In genomic region chr3:28030860-28031259, GRCm38 (mm10) we compare ENCODE assay signal across 20 mouse cellular contexts.
"Had no signal": no experiment of that assay in that cellular context is flagged by ENCODE, and none has a peak within 500 bp of the region (broad histone marks: within the 10 kb centered on the region; RNA-seq: fewer than 3 reads in every experiment).

No protein-coding gene starts in this region.

- H3K4me2 ChIP-seq: midbrain, embryonic 13.5 days; neural tube, embryonic 13.5 days; stomach, embryonic 15.5 days had no signal

- H3K27ac ChIP-seq: liver, embryonic 14.5 days; neural tube, embryonic 13.5 days; stomach, embryonic 15.5 days had no signal

- H3K4me1 ChIP-seq: megakaryocyte, embryonic 14.5 days; neural tube, embryonic 13.5 days; stomach, embryonic 15.5 days had no signal

- H3K9me3 ChIP-seq: megakaryocyte, embryonic 14.5 days; midbrain, embryonic 10.5 days; midbrain, embryonic 13.5 days; neural tube, embryonic 13.5 days; stomach, embryonic 15.5 days had no signal

- H3K9ac ChIP-seq: liver, embryonic 14.5 days; midbrain, embryonic 13.5 days; neural tube, embryonic 13.5 days; stomach, embryonic 15.5 days had no signal

- ATAC-seq: hindbrain, postnatal 0 days; intestine, embryonic 16.5 days; midbrain, embryonic 16.5 days had no signal

- DNase-seq: kidney, adult 18-20 months; kidney, adult 9 months; kidney, postnatal 14 days; kidney, postnatal 4 days; layer of hippocampus, postnatal 36 days; lung, adult 2 months; retina, postnatal 1 day; right cerebral cortex, postnatal 25 days; spleen, adult 18-20 months; thymus, postnatal 25 days had no signal

- H3K27me3 ChIP-seq: megakaryocyte, embryonic 14.5 days; midbrain, embryonic 13.5 days; neural tube, embryonic 13.5 days; stomach, embryonic 15.5 days had no signal

- H3K36me3 ChIP-seq: midbrain, embryonic 10.5 days; midbrain, embryonic 13.5 days; neural tube, embryonic 13.5 days; stomach, embryonic 15.5 days had no signal

- H3K4me3 ChIP-seq: megakaryocyte, embryonic 14.5 days; midbrain, embryonic 10.5 days; midbrain, embryonic 13.5 days; myocyte; neural tube, embryonic 13.5 days; stomach, embryonic 15.5 days had no signal
